Mouse (Mus musculus) brown adipose tissue, adult 24 weeks (tissue): ENCODE results near the gene Zfp513. TPM values are rescaled to one million over a fixed set of nuclear protein-coding genes. Genes with fewer than 3 reads are reported as not detected.
"Not testable (repeated sequence)": the region's sequence is repeated elsewhere in the genome, so short reads cannot be mapped to it uniquely, and the experiment has no call there.

Experiments
- H3K27ac ChIP-seq: fragments of 200-500 bp; replicated peaks from 2 replicates; pipeline ENCODE4 v1.5.1; 2012; ENCODE audit warnings: low read depth, mild to moderate bottlenecking, low read length
- H3K4me1 ChIP-seq: fragments of 200-500 bp; 2 replicates; pipeline ENCODE4 v1.6.1; 2012; ENCODE audit warnings: low read length, mixed read lengths; ENCODE audit not compliant: control insufficient read depth, insufficient read depth, insufficient read length
- H3K4me3 ChIP-seq: fragments of 200-500 bp; 2 replicates; pipeline ENCODE4 v1.5.1; 2012; ENCODE audit warnings: low read depth, mild to moderate bottlenecking, low read length, moderate library complexity; ENCODE audit not compliant: insufficient read depth
- polyA plus RNA-seq: library from polyadenylated mRNA; stranded (reverse); fragments of >200 nt; gene quantifications from 2 replicates; pipeline ENCODE4 v1.2.4, GENCODE M21; 2012; ENCODE audit not compliant: missing spikeins, insufficient read depth, insufficient read length

Gene Zfp513
- polyA plus RNA-seq, 1 experiment: 10.0 TPM

- Histone ChIP-seq H3K4me1 (no peaks in the 10 kb centered on the region), H3K4me3 (no peak overlapping the region), H3K27ac (no peak overlapping the region)
Measured at GRCm38 (mm10) chr5:31218294-31218693, 16.2 kb upstream of the Zfp513 start.

- H3K27ac ChIP-seq, H3K4me3 ChIP-seq, H3K4me1 ChIP-seq: not testable (repeated sequence)
Measured at GRCm38 (mm10) chr5:31216554-31216953, 14.5 kb upstream of the Zfp513 start.

- Histone ChIP-seq H3K4me1 (no peaks in the 10 kb centered on the region; the same call in 1 of the 2 replicates), H3K27ac (no peak overlapping the region), H3K4me3 (no peak overlapping the region)
Measured at GRCm38 (mm10) chr5:31204421-31204820, 2.3 kb upstream of the Zfp513 start.

- Histone ChIP-seq H3K4me1 (no peaks in the 10 kb centered on the region; the same call in 1 of the 2 replicates), H3K27ac (no peak overlapping the region), H3K4me3 (no peak overlapping the region)
Measured at GRCm38 (mm10) chr5:31203866-31204265, 1.8 kb upstream of the Zfp513 start.

GRCm38 (mm10) chr5:31202933-31203332, 830 bp upstream of the Zfp513 start:
- Histone ChIP-seq H3K4me1 (no peaks in the 10 kb centered on the region; the same call in 1 of the 2 replicates), H3K27ac (no peak overlapping the region), H3K4me3 (peak overlapping the region; percentile 69)

GRCm38 (mm10) chr5:31201042-31201741, 911 bp downstream of the Zfp513 start:
- peak overlapping the region; percentile 69 for H3K4me3 ChIP-seq
- H3K4me1 ChIP-seq: no peaks in the 10 kb centered on the region; the same call in 1 of the 2 replicates
- peak overlapping the region; percentile 85 for H3K27ac ChIP-seq

- Histone ChIP-seq H3K4me1 (no peaks in the 10 kb centered on the region; the same call in 1 of the 2 replicates), H3K27ac (no peak overlapping the region), H3K4me3 (peak overlapping the region; percentile 20)
Measured at GRCm38 (mm10) chr5:31200327-31200768, 1.8 kb downstream of the Zfp513 start.

GRCm38 (mm10) chr5:31199893-31200292, 2.2 kb downstream of the Zfp513 start:
- no peak overlapping the region for H3K27ac ChIP-seq
- no peak overlapping the region for H3K4me3 ChIP-seq
- no peaks in the 10 kb centered on the region; the same call in 1 of the 2 replicates for H3K4me1 ChIP-seq

- H3K27ac ChIP-seq: no peak overlapping the region
- no peaks in the 10 kb centered on the region; the same call in 1 of the 2 replicates for H3K4me1 ChIP-seq
- H3K4me3 ChIP-seq: no peak overlapping the region
Measured at GRCm38 (mm10) chr5:31199321-31199892, 2.7 kb downstream of the Zfp513 start.

- H3K27ac ChIP-seq: no peak overlapping the region
- no peaks in the 10 kb centered on the region; the same call in 1 of the 2 replicates for H3K4me1 ChIP-seq
- no peak overlapping the region for H3K4me3 ChIP-seq
Measured at GRCm38 (mm10) chr5:31198616-31199320, 3.3 kb downstream of the Zfp513 start.

GRCm38 (mm10) chr5:31198170-31198569, 3.9 kb downstream of the Zfp513 start:
- no peak overlapping the region for H3K4me3 ChIP-seq

GRCm38 (mm10) chr5:31197072-31197471, 5.0 kb downstream of the Zfp513 start:
- Histone ChIP-seq H3K4me3 (no peak overlapping the region), H3K27ac (no peak overlapping the region), H3K4me1 (peaks cover under 1% of the 10 kb centered on the region)

More at GRCm38 (mm10) chr5:31198170-31198569, 3.9 kb downstream of the Zfp513 start:
- Histone ChIP-seq H3K4me1 (no peaks in the 10 kb centered on the region; the same call in 1 of the 2 replicates), H3K27ac (no peak overlapping the region)

GRCm38 (mm10) chr5:31196207-31196606, 5.9 kb downstream of the Zfp513 start:
- no peak overlapping the region for H3K27ac ChIP-seq
- no peak overlapping the region for H3K4me3 ChIP-seq
- peaks cover 3% of the 10 kb centered on the region for H3K4me1 ChIP-seq

- H3K4me1 ChIP-seq: peaks cover 3% of the 10 kb centered on the region
- H3K4me3 ChIP-seq: no peak overlapping the region
- H3K27ac ChIP-seq: no peak overlapping the region
Measured at GRCm38 (mm10) chr5:31195671-31196070, 6.4 kb downstream of the Zfp513 start.
